Comparison of ENCODE assay signal across 9 mouse cellular contexts in genomic region chr9:102643486-102644101, GRCm38 (mm10). TPM values are rescaled to one million over a fixed set of nuclear protein-coding genes. Genes with fewer than 3 reads are reported as not detected.
DNase-seq lines count a peak whose midpoint lies in the region; ATAC-seq and TF ChIP-seq lines count a peak whose summit lies in the region.
"Had no signal": no experiment of that assay in that cellular context is flagged by ENCODE, and none has a peak within 500 bp of the region (broad histone marks: within the 10 kb centered on the region; RNA-seq: fewer than 3 reads in every experiment).

No protein-coding gene starts in this region.

- H3K36me3 ChIP-seq in embryonic facial prominence, embryonic 11.5 days (replicated peaks; ENCODE audit: control insufficient read depth, insufficient read depth, low read depth, low read length), result no peaks in the 10 kb centered on the region
- H3K36me3 ChIP-seq in kidney, adult 2 months (ENCODE audit: control insufficient read depth, insufficient read depth, low read length), result no peaks in the 10 kb centered on the region
- no peaks in the 10 kb centered on the region for H3K36me3 ChIP-seq in lung, embryonic 15.5 days

- peak overlapping the region; percentile 33; the same call in 1 of the 2 replicates for H3K9ac ChIP-seq in embryonic facial prominence, embryonic 11.5 days (replicated peaks; ENCODE audit: low read length)
- no peak overlapping the region; the same call in 1 of the 2 replicates for H3K9ac ChIP-seq in lung, embryonic 15.5 days

- no peak overlapping the region for H3K27ac ChIP-seq in layer of hippocampus, adult 2 months
- H3K27ac ChIP-seq in embryonic facial prominence, embryonic 11.5 days (replicated peaks; ENCODE audit: low read depth, low read length), result peak overlapping the region; percentile 91
- peak overlapping the region; percentile 55 for H3K27ac ChIP-seq in kidney, adult 2 months (ENCODE audit: insufficient read depth, low read depth, low read length)
- peak overlapping the region; percentile 92 for H3K27ac ChIP-seq in lung, embryonic 15.5 days

- H3K27me3 ChIP-seq in embryonic facial prominence, embryonic 11.5 days (ENCODE audit: control insufficient read depth, insufficient read depth, low read length), result no peaks in the 10 kb centered on the region
- H3K27me3 ChIP-seq in kidney, adult 2 months (replicated peaks; ENCODE audit: control insufficient read depth, insufficient read depth, low read length), result no peaks in the 10 kb centered on the region
- H3K27me3 ChIP-seq in lung, embryonic 15.5 days, result no peaks in the 10 kb centered on the region
- H3K27me3 ChIP-seq: CH12.LX had no signal

- DNase-seq in layer of hippocampus, adult 2 months (ENCODE audit: low spot score in 2 of 2), result peak in 1 of 2 experiments; percentile 44
- no peak for DNase-seq in layer of hippocampus, adult 9-11 months
- peak; percentile 95 for DNase-seq in embryonic facial prominence, embryonic 11.5 days (ENCODE audit: low spot score)
- DNase-seq in heart, adult 9 months (ENCODE audit: low spot score in 2 of 2), result peak; percentile 80 to 82
- DNase-seq in kidney, adult 2 months, result peak; percentile 74
- peak; percentile 73 for DNase-seq in right cerebral cortex, postnatal 4 days
- no peak for DNase-seq in spleen, adult 12 weeks (ENCODE audit: low spot score)

- peak; percentile 87 for ATAC-seq in embryonic facial prominence, embryonic 11.5 days (replicated peaks; ENCODE audit: insufficient number of reproducible peaks, low FRiP score, low TSS enrichment, low read depth)
- ATAC-seq in lung, embryonic 15.5 days (ENCODE audit: borderline replicate concordance, extremely low read depth, low FRiP score, low TSS enrichment), result peak; percentile 93

- H3K4me2 ChIP-seq in embryonic facial prominence, embryonic 11.5 days (ENCODE audit: low read depth, low read length), result peak overlapping the region; percentile 28
- H3K4me2 ChIP-seq in lung, embryonic 15.5 days, result peak overlapping the region; percentile 49

- no peaks in the 10 kb centered on the region; the same call in none of the 2 replicates for H3K4me1 ChIP-seq in embryonic facial prominence, embryonic 11.5 days (ENCODE audit: control insufficient read depth, insufficient read depth, low read length)
- H3K4me1 ChIP-seq in kidney, adult 2 months (ENCODE audit: control insufficient read depth, insufficient read depth, low read length), result no peaks in the 10 kb centered on the region
- peaks cover 64% of the 10 kb centered on the region for H3K4me1 ChIP-seq in lung, embryonic 15.5 days

- 7% methylated on average over 10 of the region's 10 CpGs for WGBS in embryonic facial prominence, embryonic 11.5 days
- 25% methylated on average over 10 of the region's 10 CpGs for WGBS in kidney, adult 2 months
- whole genome bisulfite sequencing in lung, embryonic 15.5 days, result 7% methylated on average over 10 of the region's 10 CpGs

- H3K9me3 ChIP-seq in embryonic facial prominence, embryonic 11.5 days (replicated peaks; ENCODE audit: control insufficient read depth, low read length), result no peaks in the 10 kb centered on the region
- H3K9me3 ChIP-seq in lung, embryonic 15.5 days, result no peaks in the 10 kb centered on the region

- peak overlapping the region; percentile 33; the same call in 1 of the 2 replicates for H3K4me3 ChIP-seq in layer of hippocampus, adult 2 months
- 0 out of 2 replicates have a peak overlapping the region, but pooled peaks have one; percentile 9 for H3K4me3 ChIP-seq in embryonic facial prominence, embryonic 11.5 days (ENCODE audit: low read depth, low read length)
- H3K4me3 ChIP-seq in kidney, adult 2 months (ENCODE audit: insufficient read depth, low read depth, low read length), result no peak overlapping the region
- H3K4me3 ChIP-seq in lung, embryonic 15.5 days, result peak overlapping the region; percentile 13

- no peak for TF ChIP-seq POLR2A in kidney, adult 2 months (IDR thresholded peaks at IDR 0.05; ENCODE audit: low read depth, low read length)

- no peak for TF ChIP-seq CTCF in layer of hippocampus, adult 2 months (conservative IDR thresholded peaks at IDR 0.05)
- TF ChIP-seq CTCF in kidney, adult 2 months (conservative IDR thresholded peaks at IDR 0.05; ENCODE audit: insufficient read depth, insufficient read length, low read depth, low read length), result no peak

RNA-seq across cellular contexts. Expression of gene Cep63, which starts 17.3 kb away (rescaled TPM):
- total RNA-seq in layer of hippocampus, adult 2 months (2021), result 10 to 100 TPM; 30.9 to 32.4 TPM
- 53.2 and 53.7 TPM in 2 replicates for polyA plus RNA-seq in embryonic facial prominence, embryonic 11.5 days (2014; fragmentation: Nextera tagmentation; extraction: Ambion mirVana)
- 3.7 and 6.9 TPM in 2 replicates for polyA plus RNA-seq in kidney, adult 2 months (2012; rRNA removed)
- 49.9 and 59.8 TPM in 2 replicates for polyA plus RNA-seq in lung, embryonic 15.5 days (2015; fragmentation: Nextera tagmentation; extraction: Ambion mirVana)

RNA-seq across cellular contexts. Expression of gene Anapc13, which starts 17.5 kb away (rescaled TPM):
- 100 to 1,000 TPM in 1 of 2 experiments, 10 to 100 TPM in 1; 99.5 to 106 TPM for total RNA-seq in layer of hippocampus, adult 2 months (2021)
- 148 and 161 TPM in 2 replicates for polyA plus RNA-seq in embryonic facial prominence, embryonic 11.5 days (2014; fragmentation: Nextera tagmentation; extraction: Ambion mirVana)
- 136 and 225 TPM in 2 replicates for polyA plus RNA-seq in kidney, adult 2 months (2012; rRNA removed)
- polyA plus RNA-seq in lung, embryonic 15.5 days (2015; fragmentation: Nextera tagmentation; extraction: Ambion mirVana), result 166 and 183 TPM in 2 replicates

Comparison
In these comparisons a context has a peak if more than half of its experiments do, and no peak if none do; other contexts are left out.
1. DNase-seq: peak in embryonic facial prominence, embryonic 11.5 days (single experiment), heart, adult 9 months (2 of 2), kidney, adult 2 months (single experiment) and right cerebral cortex, postnatal 4 days (single experiment); none in layer of hippocampus, adult 9-11 months (single experiment) and spleen, adult 12 weeks (single experiment).